Mouse (Mus musculus) kidney, postnatal 25 days (tissue): ENCODE measurements around the gene Frrs1.
"Not testable (repeated sequence)": the region's sequence is repeated elsewhere in the genome, so short reads cannot be mapped to it uniquely, and the experiment has no call there.

Source experiments
- DNase-seq, 2 experiments: peaks; one replicate each; pipeline ENCODE4 v3.0.0; 2021; ENCODE audit warnings: mixed read lengths in 2 of 2

Frrs1 gene

GRCm38 (mm10) chr3:116858941-116859685 is at the start of gene Frrs1:
Gene Frrs1 (plus strand): TSS chr3:116859464.
- no peak for DNase-seq

GRCm38 (mm10) chr3:116810351-116810750 is 48.9 kb upstream of the Frrs1 start:
- DNase-seq, result not testable (repeated sequence)

GRCm38 (mm10) chr3:116812946-116813345 is 46.3 kb upstream of the Frrs1 start:
- no peak for DNase-seq

GRCm38 (mm10) chr3:116815305-116815797 is 43.9 kb upstream of the Frrs1 start:
- no peak for DNase-seq

GRCm38 (mm10) chr3:116815916-116816315 is 43.3 kb upstream of the Frrs1 start:
- DNase-seq, result no peak

GRCm38 (mm10) chr3:116816674-116817215 is 42.5 kb upstream of the Frrs1 start:
- no peak for DNase-seq

GRCm38 (mm10) chr3:116817231-116817630 is 42.0 kb upstream of the Frrs1 start:
- no peak for DNase-seq

GRCm38 (mm10) chr3:116826471-116827215 is 32.6 kb upstream of the Frrs1 start:
- DNase-seq, result no peak

GRCm38 (mm10) chr3:116829274-116829920 is 29.9 kb upstream of the Frrs1 start:
- DNase-seq, result no peak

- DNase-seq, result no peak
Measured at GRCm38 (mm10) chr3:116831324-116831723, 27.9 kb upstream of the Frrs1 start.

- no peak for DNase-seq
Measured at GRCm38 (mm10) chr3:116832526-116833310, 26.5 kb upstream of the Frrs1 start.

GRCm38 (mm10) chr3:116833491-116833890 is 25.8 kb upstream of the Frrs1 start:
- no peak for DNase-seq

- no peak for DNase-seq
Measured at GRCm38 (mm10) chr3:116834241-116834640, 25.0 kb upstream of the Frrs1 start.

- no peak for DNase-seq
Measured at GRCm38 (mm10) chr3:116835350-116835749, 23.9 kb upstream of the Frrs1 start.

GRCm38 (mm10) chr3:116835770-116836680 is 23.2 kb upstream of the Frrs1 start:
- DNase-seq, result peak; percentile 88 to 95

GRCm38 (mm10) chr3:116836681-116837475 is 22.4 kb upstream of the Frrs1 start:
- no peak for DNase-seq

GRCm38 (mm10) chr3:116841311-116841710 is 18.0 kb upstream of the Frrs1 start:
- no peak for DNase-seq

- DNase-seq, result no peak
Measured at GRCm38 (mm10) chr3:116844880-116845579, 14.2 kb upstream of the Frrs1 start.

- no peak for DNase-seq
Measured at GRCm38 (mm10) chr3:116846084-116846483, 13.2 kb upstream of the Frrs1 start.

GRCm38 (mm10) chr3:116848099-116848498 is 11.2 kb upstream of the Frrs1 start:
- DNase-seq, result no peak
